Mouse (Mus musculus): ENCODE data around the gene Sdr39u1. TPM values are rescaled to one million over a fixed set of nuclear protein-coding genes. Genes with fewer than 3 reads are reported as not detected.

Sdr39u1 gene
- polyA plus RNA-seq (2021; fragmentation: Nextera tagmentation): 160 TPM in 2 replicates
- long read RNA-seq, experiment 1, transcript Sdr39u1-201 (6 exons, 1,255 nt): major isoform, 75 of 159 reads
- long read RNA-seq, experiment 1, transcript Sdr39u1-207 (5 exons, 867 nt): minor isoform, 30 of 159 reads
- long read RNA-seq, experiment 1, transcript Sdr39u1-210 (5 exons, 909 nt): minor isoform, 5 of 159 reads
- long read RNA-seq, experiment 1, partial matches to known transcripts: 21 of 159 reads
- long read RNA-seq, experiment 1, other reads (novel, unspliced or antisense): 17 of 159 reads
- long read RNA-seq, experiment 2, transcript Sdr39u1-201 (6 exons, 1,255 nt): major isoform, 115 of 402 reads
- long read RNA-seq, experiment 2, transcript Sdr39u1-216 (4 exons, 385 nt): minor isoform, 11 of 402 reads
- long read RNA-seq, experiment 2, transcript Sdr39u1-210 (5 exons, 909 nt): minor isoform, 46 of 402 reads
- long read RNA-seq, experiment 2, transcript Sdr39u1-207 (5 exons, 867 nt): minor isoform, 110 of 402 reads
- long read RNA-seq, experiment 2, partial matches to known transcripts: 67 of 402 reads
- long read RNA-seq, experiment 2, other reads (novel, unspliced or antisense): 42 of 402 reads

GRCm38 (mm10) chr14:55899701-55900413, at the start of gene Sdr39u1:
Gene Sdr39u1, minus strand, starts transcription at chr14:55900293.

GRCm38 (mm10) chr14:55944575-55944974, 44.5 kb upstream of the Sdr39u1 start, which contains the start of gene Cma1:
Gene Cma1, minus strand, starts transcription at chr14:55944675.

DNA sequence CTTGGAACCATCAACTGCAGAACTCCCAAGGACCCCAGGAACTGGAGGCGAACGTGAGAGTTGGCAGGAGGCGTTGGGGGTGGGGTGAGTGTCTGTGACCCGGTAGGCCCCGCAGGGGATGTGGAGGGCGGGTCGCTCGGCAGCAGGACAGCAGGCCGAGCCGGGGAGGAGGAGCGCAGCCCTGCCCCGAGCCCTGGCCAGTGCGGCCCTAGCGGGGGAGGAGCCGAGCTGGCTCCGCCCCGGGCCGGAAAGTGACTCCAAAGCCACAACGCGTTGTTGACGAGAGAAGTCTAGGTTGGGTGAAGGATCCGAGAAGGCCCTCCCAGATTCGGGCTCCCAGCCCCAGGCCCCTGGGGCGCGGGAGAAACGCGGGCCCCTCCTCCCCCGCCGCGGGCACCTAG, 15.4 kb downstream of the Sdr39u1 start, which contains the start of gene Khnyn:
Gene Khnyn, plus strand, starts transcription at position 235 of the 401 bp plus-strand sequence.

GRCm38 (mm10) chr14:55884166-55884565, 15.9 kb downstream of the Sdr39u1 start, which contains the start of gene Cbln3:
Gene Cbln3, minus strand, starts transcription at chr14:55884392.

GRCm38 (mm10) chr14:55853621-55854285, 46.3 kb downstream of the Sdr39u1 start, which contains the start of gene Nynrin:
Gene Nynrin, plus strand, starts transcription at chr14:55854010.

Other genes starting within 250 kb of the Sdr39u1 start
- 62.3 and 63.2 TPM in 2 replicates for gene Mdp1, start 239.8 kb downstream of the Sdr39u1 start, polyA plus RNA-seq (2021; fragmentation: Nextera tagmentation)
- gene Gmpr2, start 228.4 kb downstream of the Sdr39u1 start, polyA plus RNA-seq (2021; fragmentation: Nextera tagmentation): 24.9 and 27.8 TPM in 2 replicates
- 665 and 692 TPM in 2 replicates for gene Nedd8, start 228.2 kb downstream of the Sdr39u1 start, polyA plus RNA-seq (2021; fragmentation: Nextera tagmentation)
- gene Tinf2, start 218.5 kb downstream of the Sdr39u1 start, polyA plus RNA-seq (2021; fragmentation: Nextera tagmentation): 8.2 and 9.7 TPM in 2 replicates
- gene Tgm1, start 186.4 kb downstream of the Sdr39u1 start, polyA plus RNA-seq (2021; fragmentation: Nextera tagmentation): 0.08 TPM in 1 of 2 replicates, not detected in the other
- gene Rabggta, start 178.0 kb downstream of the Sdr39u1 start, polyA plus RNA-seq (2021; fragmentation: Nextera tagmentation): 31.9 and 38.2 TPM in 2 replicates
- 123 and 128 TPM in 2 replicates for gene Dhrs1, start 154.6 kb downstream of the Sdr39u1 start, polyA plus RNA-seq (2021; fragmentation: Nextera tagmentation)
- 8.1 and 8.5 TPM in 2 replicates for gene Nop9, start 154.6 kb downstream of the Sdr39u1 start, polyA plus RNA-seq (2021; fragmentation: Nextera tagmentation)
- 3.9 and 5.8 TPM in 2 replicates for gene Cideb, start 141.8 kb downstream of the Sdr39u1 start, polyA plus RNA-seq (2021; fragmentation: Nextera tagmentation)
- gene Ltb4r2, start 138.9 kb downstream of the Sdr39u1 start, polyA plus RNA-seq (2021; fragmentation: Nextera tagmentation): 0.16 and 0.54 TPM in 2 replicates
- 0.26 TPM in 1 of 2 replicates, not detected in the other for gene Ltb4r1, start 134.3 kb downstream of the Sdr39u1 start, polyA plus RNA-seq (2021; fragmentation: Nextera tagmentation)
- gene Adcy4, start 116.2 kb downstream of the Sdr39u1 start, polyA plus RNA-seq (2021; fragmentation: Nextera tagmentation): 1.4 TPM in 2 replicates
- 0.45 and 0.55 TPM in 2 replicates for gene Ripk3, start 111.4 kb downstream of the Sdr39u1 start, polyA plus RNA-seq (2021; fragmentation: Nextera tagmentation)
- gene Nfatc4, start 77.1 kb downstream of the Sdr39u1 start, polyA plus RNA-seq (2021; fragmentation: Nextera tagmentation): 0.25 TPM in 1 of 2 replicates, not detected in the other
- gene Nynrin, start 46.3 kb downstream of the Sdr39u1 start, polyA plus RNA-seq (2021; fragmentation: Nextera tagmentation): 0.49 and 0.88 TPM in 2 replicates
- gene Cbln3, start 15.9 kb downstream of the Sdr39u1 start, polyA plus RNA-seq (2021; fragmentation: Nextera tagmentation): 0.06 and 0.09 TPM in 2 replicates
- 2.3 and 2.4 TPM in 2 replicates for gene Khnyn, start 15.3 kb downstream of the Sdr39u1 start, polyA plus RNA-seq (2021; fragmentation: Nextera tagmentation)
- gene Cma1, start 44.4 kb upstream of the Sdr39u1 start, polyA plus RNA-seq (2021; fragmentation: Nextera tagmentation): 0.30 TPM in 1 of 2 replicates, not detected in the other
- not detected in 2 replicates for gene Cma2, start 50.7 kb upstream of the Sdr39u1 start, polyA plus RNA-seq (2021; fragmentation: Nextera tagmentation)
- gene Mcpt1, start 117.7 kb upstream of the Sdr39u1 start, polyA plus RNA-seq (2021; fragmentation: Nextera tagmentation): not detected in 2 replicates
- not detected in 2 replicates for gene Mcpt9, start 130.2 kb upstream of the Sdr39u1 start, polyA plus RNA-seq (2021; fragmentation: Nextera tagmentation)
- gene Mcpt2, start 141.7 kb upstream of the Sdr39u1 start, polyA plus RNA-seq (2021; fragmentation: Nextera tagmentation): not detected in 2 replicates
- gene Mcpt4, start 162.0 kb upstream of the Sdr39u1 start, polyA plus RNA-seq (2021; fragmentation: Nextera tagmentation): not detected in 2 replicates
- gene Mcpt8, start 185.0 kb upstream of the Sdr39u1 start, polyA plus RNA-seq (2021; fragmentation: Nextera tagmentation): not detected in 2 replicates
- gene Ctsg, start 202.3 kb upstream of the Sdr39u1 start, polyA plus RNA-seq (2021; fragmentation: Nextera tagmentation): not detected in 2 replicates
- gene Gzme, start 220.3 kb upstream of the Sdr39u1 start, polyA plus RNA-seq (2021; fragmentation: Nextera tagmentation): not detected in 2 replicates
- not detected in 2 replicates for gene Gzmd, start 232.3 kb upstream of the Sdr39u1 start, polyA plus RNA-seq (2021; fragmentation: Nextera tagmentation)

Measured in layer of hippocampus, adult 6 months (tissue).